Mouse (Mus musculus) heart, embryonic 13.5 days (tissue): ENCODE measurements at regions not wholly inside any gene's neighbourhood (a gene's known extent, or its start where the extent isn't known, plus 50 kb on each side); places are given as distances from the start of the nearest gene placed in this dataset.
A peak's percentile ranks its signal among the peaks of the same experiment; 100 is the strongest.

Experiments
- ATAC-seq: fragments of 200-750 bp; cut with Nextera tagmentation; 2 replicates; pipeline ENCODE4 v1.8.0; 2017; ENCODE audit warnings: moderate TSS enrichment; ENCODE audit not compliant: insufficient number of reproducible peaks, low FRiP score, low TSS enrichment; ENCODE audit errors: extremely low read depth
- H3K27ac ChIP-seq: fragments of 300-500 bp; sonication (generic); replicated peaks from 2 replicates; pipeline ENCODE4 v1.5.1; 2015; ENCODE audit warnings: moderate library complexity, mild to moderate bottlenecking, inconsistent platforms
- H3K27me3 ChIP-seq: fragments of 300-500 bp; sonication (generic); replicated peaks from 2 replicates; pipeline ENCODE4 v1.6.1; 2015; ENCODE audit warnings: mild to moderate bottlenecking, inconsistent platforms
- H3K36me3 ChIP-seq: fragments of 300-500 bp; sonication (generic); 2 replicates; pipeline ENCODE4 v1.6.1; 2015; ENCODE audit warnings: mild to moderate bottlenecking, inconsistent platforms
- H3K4me1 ChIP-seq: fragments of 300-500 bp; sonication (generic); 2 replicates; pipeline ENCODE4 v1.6.1; 2015; ENCODE audit warnings: inconsistent platforms
- H3K4me2 ChIP-seq: fragments of 300-500 bp; sonication (generic); 2 replicates; pipeline ENCODE4 v1.6.1; 2015; ENCODE audit warnings: inconsistent platforms, mild to moderate bottlenecking, moderate library complexity
- H3K4me3 ChIP-seq: fragments of 300-500 bp; sonication (generic); 2 replicates; pipeline ENCODE4 v1.5.1; 2015; ENCODE audit warnings: moderate library complexity, mild to moderate bottlenecking, inconsistent platforms
- H3K9ac ChIP-seq: fragments of 300-500 bp; sonication (generic); 2 replicates; pipeline ENCODE4 v1.6.1; 2015; ENCODE audit warnings: inconsistent platforms, mild to moderate bottlenecking, moderate library complexity
- H3K9me3 ChIP-seq: fragments of 300-500 bp; sonication (generic); 2 replicates; pipeline ENCODE4 v1.6.1; 2016; ENCODE audit warnings: inconsistent platforms
- WGBS: fragments of 180-500 bp; shearing (Covaris S2); methylation state at CpG from one replicate; pipeline ENCODE4 v1.1.7; 2015; ENCODE audit warnings: mixed read lengths; 5-methylcytosine and 5-hydroxymethylcytosine counted together

- H3K27me3 ChIP-seq = no peaks in the 10 kb centered on the region
- H3K9me3 ChIP-seq = no peaks in the 10 kb centered on the region
- H3K4me3 ChIP-seq = no peak overlapping the region
- no peaks in the 10 kb centered on the region for H3K36me3 ChIP-seq
- WGBS = 25% methylated on average over 4 of the region's 4 CpGs
- no peak for ATAC-seq
- H3K27ac ChIP-seq = no peak overlapping the region
- no peak overlapping the region for H3K9ac ChIP-seq
- H3K4me2 ChIP-seq = no peak overlapping the region
- peaks cover 20% of the 10 kb centered on the region for H3K4me1 ChIP-seq
These were observed 415.8 kb upstream of the Prickle1 start for GRCm38 (mm10) chr15:94011499-94011898.

DNA sequence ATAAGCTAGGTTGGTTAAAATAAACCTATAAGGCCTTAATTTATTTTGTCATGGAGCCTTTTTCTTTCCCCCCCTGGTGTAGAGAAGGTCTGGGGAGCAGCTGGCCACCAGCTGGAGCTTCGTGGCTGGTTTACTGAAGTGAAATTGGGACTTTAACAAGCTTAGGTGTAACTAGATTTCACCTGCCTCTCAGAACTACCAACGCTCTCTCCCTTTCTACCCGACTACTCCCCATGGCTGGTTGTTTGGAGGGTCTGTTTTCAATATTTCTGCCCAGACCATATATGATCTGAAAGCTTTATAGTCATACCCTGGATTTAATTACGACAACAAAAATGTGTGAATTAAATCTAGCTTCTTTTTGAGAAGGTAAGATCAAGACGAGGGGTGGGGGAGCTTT, 410.4 kb upstream of the Prickle1 start:
- Histone ChIP-seq H3K27me3 (no peaks in the 10 kb centered on the region), H3K9me3 (no peaks in the 10 kb centered on the region), H3K4me1 (peaks cover 24% of the 10 kb centered on the region), H3K4me2 (no peak overlapping the region), H3K9ac (no peak overlapping the region), H3K27ac (no peak overlapping the region), H3K36me3 (no peaks in the 10 kb centered on the region), H3K4me3 (no peak overlapping the region)
- ATAC-seq = no peak
- 61% methylated on average over 5 of the region's 5 CpGs for WGBS

DNA sequence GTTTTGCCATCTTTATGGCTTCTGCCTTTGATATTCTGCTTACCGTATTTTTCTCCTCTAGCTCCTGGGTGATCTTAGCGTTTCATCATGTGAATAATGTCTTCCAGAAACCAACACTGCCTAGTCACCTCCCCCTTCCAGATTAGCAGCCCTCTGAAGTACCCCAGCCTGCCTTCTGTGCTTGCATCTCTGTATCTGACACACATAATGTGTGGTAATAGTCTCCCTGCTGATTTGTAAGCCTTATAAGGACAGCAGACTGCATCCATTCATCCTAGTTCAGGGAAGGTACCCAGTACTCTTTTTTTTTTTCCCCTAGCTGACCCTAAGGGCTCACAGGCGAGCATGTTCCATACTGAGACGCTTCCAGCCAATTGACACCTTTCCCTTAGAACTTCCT, 409.2 kb upstream of the Prickle1 start:
- 17% methylated on average over 4 of the region's 4 CpGs for WGBS
- no peaks in the 10 kb centered on the region for H3K9me3 ChIP-seq
- no peak overlapping the region for H3K4me3 ChIP-seq
- peak overlapping the region; percentile 30; the same call in 1 of the 2 replicates for H3K4me2 ChIP-seq
- no peak overlapping the region for H3K9ac ChIP-seq
- no peaks in the 10 kb centered on the region for H3K27me3 ChIP-seq
- H3K4me1 ChIP-seq = peaks cover 23% of the 10 kb centered on the region
- no peaks in the 10 kb centered on the region for H3K36me3 ChIP-seq
- ATAC-seq = no peak
- H3K27ac ChIP-seq = no peak overlapping the region

DNA sequence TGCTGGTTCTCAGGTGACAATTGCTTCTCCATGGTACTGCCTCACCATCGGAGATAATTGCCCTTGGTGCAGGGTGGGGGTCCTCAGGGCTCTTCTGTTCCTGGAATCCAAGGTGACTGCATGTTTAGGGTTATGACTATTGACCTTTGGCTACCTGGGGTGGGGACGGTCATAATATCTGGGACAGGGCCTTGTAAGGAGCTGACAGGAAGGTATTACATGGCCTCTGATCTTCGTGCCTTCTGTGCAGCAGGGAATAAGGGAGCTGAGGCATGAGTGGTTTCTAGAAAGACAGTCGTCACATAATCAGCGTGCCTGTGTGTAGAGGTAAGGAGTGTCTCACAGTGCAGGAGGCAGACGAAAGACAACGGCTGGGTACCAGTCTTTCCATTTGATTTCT, 407.5 kb upstream of the Prickle1 start:
- peaks cover 28% of the 10 kb centered on the region for H3K4me1 ChIP-seq
- no peaks in the 10 kb centered on the region for H3K27me3 ChIP-seq
- H3K9ac ChIP-seq = no peak overlapping the region
- no peak overlapping the region for H3K27ac ChIP-seq
- WGBS = 65% methylated on average over 7 of the region's 7 CpGs
- ATAC-seq = no peak
- H3K4me3 ChIP-seq = no peak overlapping the region
- no peaks in the 10 kb centered on the region for H3K36me3 ChIP-seq
- no peaks in the 10 kb centered on the region for H3K9me3 ChIP-seq
- H3K4me2 ChIP-seq = no peak overlapping the region

DNA sequence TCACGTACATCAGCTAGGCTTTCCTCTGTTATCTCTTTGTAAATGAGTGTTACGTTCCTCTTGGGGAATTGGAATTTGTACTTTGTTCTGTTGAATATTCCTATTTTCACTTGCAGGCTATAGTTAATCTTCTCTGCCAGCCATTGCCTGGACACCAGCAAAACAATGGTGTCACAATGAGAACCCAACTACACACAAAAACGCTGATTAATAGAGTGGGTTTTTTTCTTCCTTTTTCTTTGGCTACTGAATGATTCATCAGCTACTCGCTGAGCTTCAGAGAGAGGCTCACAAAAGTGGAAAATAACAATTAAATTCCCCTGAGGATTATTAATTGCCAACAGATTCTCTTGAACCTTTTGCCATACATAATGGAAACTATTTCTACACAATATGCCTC, 398.9 kb upstream of the Prickle1 start:
- WGBS = 61% methylated on average over 4 of the region's 4 CpGs

GRCm38 (mm10) chr15:93990139-93990538, 394.4 kb upstream of the Prickle1 start:
- no peak overlapping the region for H3K4me2 ChIP-seq
- ATAC-seq = no peak
- H3K27me3 ChIP-seq = no peaks in the 10 kb centered on the region
- H3K9ac ChIP-seq = no peak overlapping the region
- 55% methylated on average over 3 of the region's 3 CpGs for WGBS
- H3K4me3 ChIP-seq = no peak overlapping the region
- no peaks in the 10 kb centered on the region for H3K36me3 ChIP-seq
- no peaks in the 10 kb centered on the region for H3K4me1 ChIP-seq
- no peak overlapping the region for H3K27ac ChIP-seq
- H3K9me3 ChIP-seq = no peaks in the 10 kb centered on the region

More for the DNA sequence above, 398.9 kb upstream of the Prickle1 start:
- H3K4me1 ChIP-seq = peaks cover 17% of the 10 kb centered on the region
- no peaks in the 10 kb centered on the region for H3K9me3 ChIP-seq
- ATAC-seq = no peak
- H3K27me3 ChIP-seq = no peaks in the 10 kb centered on the region
- no peak overlapping the region for H3K9ac ChIP-seq
- no peak overlapping the region for H3K27ac ChIP-seq
- H3K4me3 ChIP-seq = no peak overlapping the region
- H3K36me3 ChIP-seq = no peaks in the 10 kb centered on the region
- H3K4me2 ChIP-seq = no peak overlapping the region

- H3K4me2 ChIP-seq = no peak overlapping the region
- no peaks in the 10 kb centered on the region for H3K27me3 ChIP-seq
- WGBS = 73% methylated on average over 5 of the region's 5 CpGs
- no peak overlapping the region for H3K4me3 ChIP-seq
- no peak overlapping the region for H3K27ac ChIP-seq
- ATAC-seq = no peak
- H3K36me3 ChIP-seq = no peaks in the 10 kb centered on the region
- no peaks in the 10 kb centered on the region for H3K4me1 ChIP-seq
- H3K9ac ChIP-seq = no peak overlapping the region
- no peaks in the 10 kb centered on the region for H3K9me3 ChIP-seq
These were observed 392.7 kb upstream of the Prickle1 start for GRCm38 (mm10) chr15:93988367-93988766.

DNA sequence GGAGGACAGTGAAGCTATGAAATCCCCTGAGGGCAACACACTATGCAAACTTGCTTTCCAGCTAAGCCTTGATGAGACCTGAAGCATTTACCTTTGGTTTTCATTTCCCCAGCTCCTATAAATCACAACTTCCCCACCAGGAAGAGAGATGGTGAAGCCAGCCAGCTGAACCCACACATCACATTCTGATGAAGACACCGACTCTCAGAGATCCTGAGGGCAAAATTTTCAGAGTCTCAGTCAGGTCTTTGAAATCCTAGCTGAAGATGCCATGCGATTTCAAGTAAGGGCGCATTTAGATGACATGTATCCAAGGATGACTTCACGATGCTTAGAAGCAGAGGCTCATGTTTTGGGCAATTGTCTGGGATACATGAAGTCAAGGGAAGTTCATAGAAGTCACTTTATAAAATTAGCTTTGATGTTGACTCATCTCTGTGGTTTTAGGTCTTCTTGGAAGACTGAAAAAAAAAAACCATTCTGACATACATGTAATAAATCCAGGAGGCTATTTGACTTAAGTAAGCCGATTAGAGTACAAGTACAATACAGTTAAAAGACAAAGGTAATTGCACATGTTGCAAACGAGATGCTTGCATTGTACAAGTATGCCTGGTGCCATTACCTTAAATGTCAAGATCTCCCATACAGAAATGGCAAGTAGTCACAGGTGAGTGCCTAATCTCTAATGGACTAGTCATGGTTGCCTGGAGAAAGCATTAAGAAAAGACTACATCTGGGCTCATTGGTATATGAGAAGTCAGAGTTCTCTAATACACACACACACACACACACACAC, 391.1 kb upstream of the Prickle1 start:
- WGBS = 80% methylated on average over 6 of the region's 6 CpGs
- Histone ChIP-seq H3K4me1 (no peaks in the 10 kb centered on the region), H3K4me3 (no peak overlapping the region), H3K27ac (no peak overlapping the region), H3K4me2 (no peak overlapping the region), H3K9ac (no peak overlapping the region), H3K36me3 (no peaks in the 10 kb centered on the region), H3K9me3 (no peaks in the 10 kb centered on the region), H3K27me3 (no peaks in the 10 kb centered on the region)
- no peak for ATAC-seq

- H3K4me1 ChIP-seq = peaks cover 7% of the 10 kb centered on the region; the same call in 1 of the 2 replicates
- no peaks in the 10 kb centered on the region for H3K9me3 ChIP-seq
- no peak overlapping the region for H3K4me2 ChIP-seq
- no peaks in the 10 kb centered on the region for H3K27me3 ChIP-seq
- H3K4me3 ChIP-seq = no peak overlapping the region
- no peak overlapping the region for H3K27ac ChIP-seq
- H3K9ac ChIP-seq = no peak overlapping the region
- no peaks in the 10 kb centered on the region for H3K36me3 ChIP-seq
- WGBS = 80% methylated on average over 9 of the region's 9 CpGs
- no peak for ATAC-seq
These were observed 386.4 kb upstream of the Prickle1 start for GRCm38 (mm10) chr15:93982091-93982490.

- Histone ChIP-seq H3K36me3 (no peaks in the 10 kb centered on the region), H3K4me2 (no peak overlapping the region), H3K4me1 (peaks cover 12% of the 10 kb centered on the region; the same call in 1 of the 2 replicates), H3K9ac (no peak overlapping the region), H3K4me3 (no peak overlapping the region), H3K27me3 (no peaks in the 10 kb centered on the region), H3K27ac (no peak overlapping the region), H3K9me3 (no peaks in the 10 kb centered on the region)
- no peak for ATAC-seq
- WGBS = 42% methylated on average over 5 of the region's 5 CpGs
These were observed 381.8 kb upstream of the Prickle1 start for GRCm38 (mm10) chr15:93977494-93977893.

DNA sequence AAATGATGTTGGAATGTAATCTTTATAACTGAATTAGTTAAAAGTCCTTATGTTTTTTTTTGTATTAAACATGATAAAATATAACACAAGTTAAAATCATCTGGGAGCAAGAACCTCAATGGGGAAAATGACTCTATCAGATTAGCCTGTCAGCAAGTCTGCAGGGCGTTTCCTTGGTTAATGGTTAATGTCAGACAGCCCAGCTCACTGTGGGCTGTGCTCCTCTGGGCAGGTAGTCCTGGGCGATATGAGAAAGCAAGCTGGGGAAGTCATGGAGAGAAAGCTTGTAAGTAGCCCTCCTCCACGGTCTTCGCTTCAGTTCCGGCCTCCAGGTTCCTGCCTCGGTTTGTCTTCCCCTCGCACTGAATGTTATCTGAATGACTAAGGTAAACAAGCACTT, 379.0 kb upstream of the Prickle1 start:
- peaks cover 12% of the 10 kb centered on the region; the same call in 1 of the 2 replicates for H3K4me1 ChIP-seq
- H3K9ac ChIP-seq = no peak overlapping the region
- 22% methylated on average over 7 of the region's 7 CpGs for WGBS
- no peak overlapping the region for H3K4me3 ChIP-seq
- no peaks in the 10 kb centered on the region for H3K27me3 ChIP-seq
- H3K27ac ChIP-seq = no peak overlapping the region
- H3K36me3 ChIP-seq = no peaks in the 10 kb centered on the region
- no peak overlapping the region for H3K4me2 ChIP-seq
- ATAC-seq = no peak
- H3K9me3 ChIP-seq = no peaks in the 10 kb centered on the region

GRCm38 (mm10) chr15:93972979-93973378, 377.3 kb upstream of the Prickle1 start:
- Histone ChIP-seq H3K36me3 (no peaks in the 10 kb centered on the region), H3K27me3 (no peaks in the 10 kb centered on the region), H3K9ac (no peak overlapping the region), H3K4me3 (no peak overlapping the region), H3K9me3 (no peaks in the 10 kb centered on the region), H3K4me2 (no peak overlapping the region), H3K4me1 (peaks cover 12% of the 10 kb centered on the region; the same call in 1 of the 2 replicates), H3K27ac (no peak overlapping the region)
- no peak for ATAC-seq
- 55% methylated on average over 5 of the region's 5 CpGs for WGBS
